Mouse (Mus musculus) lung, postnatal 0 days (tissue): ENCODE measurements at regions not wholly inside any gene's neighbourhood (a gene's known extent, or its start where the extent isn't known, plus 50 kb on each side); places are given as distances from the start of the nearest gene placed in this dataset.

Experiments used
- CTCF ChIP-seq: IDR thresholded peaks from 2 replicates; pipeline ENCODE4 v1.5.1; 2016; ENCODE audit warnings: antibody characterized with exemption, mild to moderate bottlenecking
- EP300 ChIP-seq: IDR thresholded peaks from 2 replicates; pipeline ENCODE4 v1.6.1; 2016; ENCODE audit warnings: antibody characterized with exemption, mild to moderate bottlenecking, control low read depth

- TF ChIP-seq CTCF (no peak), EP300 (no peak)
These were observed 289.2 kb upstream of the Kdm8 start for GRCm38 (mm10) chr7:125155291-125155690.
